Mouse (Mus musculus): ENCODE measurements around the gene Ehhadh. TPM values are rescaled to one million over a fixed set of nuclear protein-coding genes. Genes with fewer than 3 reads are reported as not detected.
"Not testable (repeated sequence)": the region's sequence is repeated elsewhere in the genome, so short reads cannot be mapped to it uniquely, and the experiment has no call there.

Gene Ehhadh
- polyA plus RNA-seq, 1 experiment from 2014 or later, result 1.8 TPM

GRCm38 (mm10) chr16:21793080-21793810 lies 5.6 kb upstream of the Ehhadh start:
- not testable (repeated sequence) for ATAC-seq (ENCODE audit: low read depth); H3K27me3 ChIP-seq; H3K9me3 ChIP-seq; H3K27ac ChIP-seq (replicated peaks); H3K36me3 ChIP-seq
- peak overlapping the region; percentile 82 for H3K9ac ChIP-seq
- peaks cover 16% of the 10 kb centered on the region for H3K4me1 ChIP-seq (replicated peaks)
- peak overlapping the region; percentile 88 for H3K4me3 ChIP-seq
- peak overlapping the region; percentile 79 for H3K4me2 ChIP-seq
- 44% methylated on average over 2 of the region's 2 CpGs for WGBS

- WGBS, result 68% methylated on average over 3 of the region's 3 CpGs
- Histone ChIP-seq H3K36me3 (no peaks in the 10 kb centered on the region), H3K4me1 (replicated peaks) (peaks cover 28% of the 10 kb centered on the region), H3K9me3 (no peaks in the 10 kb centered on the region), H3K27ac (replicated peaks) (no peak overlapping the region), H3K4me3 (no peak overlapping the region), H3K4me2 (no peak overlapping the region), H3K27me3 (no peaks in the 10 kb centered on the region), H3K9ac (no peak overlapping the region)
- no peak for ATAC-seq (ENCODE audit: low read depth)
Observed at GRCm38 (mm10) chr16:21791779-21792178, 4.2 kb upstream of the Ehhadh start.

- no peaks in the 10 kb centered on the region for H3K9me3 ChIP-seq
- no peak overlapping the region for H3K4me3 ChIP-seq
- no peaks in the 10 kb centered on the region for H3K27me3 ChIP-seq
- no peak overlapping the region for H3K4me2 ChIP-seq
- WGBS, result 17% methylated on average over 1 of the region's 1 CpGs
- no peaks in the 10 kb centered on the region for H3K36me3 ChIP-seq
- peaks cover 24% of the 10 kb centered on the region for H3K4me1 ChIP-seq (replicated peaks)
- no peak for ATAC-seq (ENCODE audit: low read depth)
- H3K27ac ChIP-seq (replicated peaks), result no peak overlapping the region
- no peak overlapping the region for H3K9ac ChIP-seq
Observed at GRCm38 (mm10) chr16:21790469-21790868, 2.9 kb upstream of the Ehhadh start.

- peaks cover 17% of the 10 kb centered on the region for H3K4me1 ChIP-seq (replicated peaks)
- no peaks in the 10 kb centered on the region for H3K36me3 ChIP-seq
- no peak overlapping the region for H3K27ac ChIP-seq (replicated peaks)
- no peak overlapping the region for H3K4me2 ChIP-seq
- no peak overlapping the region for H3K9ac ChIP-seq
- ATAC-seq (ENCODE audit: low read depth), result no peak
- no peaks in the 10 kb centered on the region for H3K9me3 ChIP-seq
- no peaks in the 10 kb centered on the region for H3K27me3 ChIP-seq
- 84% methylated on average over 2 of the region's 2 CpGs for WGBS
- H3K4me3 ChIP-seq, result no peak overlapping the region
Observed at GRCm38 (mm10) chr16:21789180-21789579, 1.6 kb upstream of the Ehhadh start.

- 48% methylated on average over 3 of the region's 3 CpGs for WGBS
Observed at GRCm38 (mm10) chr16:21788581-21788980, 974 bp upstream of the Ehhadh start.

GRCm38 (mm10) chr16:21786317-21786716 lies 1.3 kb downstream of the Ehhadh start:
- peaks cover 12% of the 10 kb centered on the region for H3K4me1 ChIP-seq (replicated peaks)
- H3K27me3 ChIP-seq, result no peaks in the 10 kb centered on the region
- no peak overlapping the region for H3K4me2 ChIP-seq
- no peak for ATAC-seq (ENCODE audit: low read depth)
- no peaks in the 10 kb centered on the region for H3K9me3 ChIP-seq
- H3K36me3 ChIP-seq, result no peaks in the 10 kb centered on the region
- no peak overlapping the region for H3K4me3 ChIP-seq
- no peak overlapping the region for H3K9ac ChIP-seq
- 91% methylated on average over 8 of the region's 8 CpGs for WGBS
- no peak overlapping the region for H3K27ac ChIP-seq (replicated peaks)

More at GRCm38 (mm10) chr16:21788581-21788980, 974 bp upstream of the Ehhadh start:
- no peaks in the 10 kb centered on the region for H3K36me3 ChIP-seq
- H3K4me3 ChIP-seq, result no peak overlapping the region
- peaks cover 15% of the 10 kb centered on the region for H3K4me1 ChIP-seq (replicated peaks)
- ATAC-seq (ENCODE audit: low read depth), result no peak
- no peak overlapping the region for H3K9ac ChIP-seq
- no peaks in the 10 kb centered on the region for H3K27me3 ChIP-seq
- no peaks in the 10 kb centered on the region for H3K9me3 ChIP-seq
- no peak overlapping the region for H3K4me2 ChIP-seq
- H3K27ac ChIP-seq (replicated peaks), result no peak overlapping the region

DNA sequence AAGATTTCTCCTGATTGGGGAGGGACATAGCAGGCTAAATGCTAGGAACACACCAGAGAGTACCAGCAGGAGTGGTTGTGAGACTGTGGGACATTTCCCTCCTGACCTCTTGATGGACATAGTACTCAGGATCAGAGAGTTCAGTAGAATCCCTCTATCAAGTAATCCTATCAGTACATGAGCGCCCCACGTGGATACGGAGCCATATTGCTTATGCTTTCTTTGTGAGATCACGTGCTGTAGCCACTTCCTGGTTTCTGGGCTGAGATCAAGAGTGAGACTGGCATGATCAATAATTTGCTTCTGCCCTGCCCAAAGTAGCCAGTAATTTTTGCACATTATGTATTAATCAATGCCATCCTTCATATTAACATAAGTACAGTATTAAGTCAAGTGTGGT lies 2.6 kb downstream of the Ehhadh start:
- ATAC-seq (ENCODE audit: low read depth), result no peak
- Histone ChIP-seq H3K27ac (replicated peaks) (no peak overlapping the region), H3K4me3 (no peak overlapping the region), H3K27me3 (no peaks in the 10 kb centered on the region), H3K4me1 (replicated peaks) (peaks cover 12% of the 10 kb centered on the region), H3K4me2 (no peak overlapping the region), H3K9ac (no peak overlapping the region), H3K36me3 (no peaks in the 10 kb centered on the region), H3K9me3 (no peaks in the 10 kb centered on the region)
- 83% methylated on average over 4 of the region's 4 CpGs for WGBS

DNA sequence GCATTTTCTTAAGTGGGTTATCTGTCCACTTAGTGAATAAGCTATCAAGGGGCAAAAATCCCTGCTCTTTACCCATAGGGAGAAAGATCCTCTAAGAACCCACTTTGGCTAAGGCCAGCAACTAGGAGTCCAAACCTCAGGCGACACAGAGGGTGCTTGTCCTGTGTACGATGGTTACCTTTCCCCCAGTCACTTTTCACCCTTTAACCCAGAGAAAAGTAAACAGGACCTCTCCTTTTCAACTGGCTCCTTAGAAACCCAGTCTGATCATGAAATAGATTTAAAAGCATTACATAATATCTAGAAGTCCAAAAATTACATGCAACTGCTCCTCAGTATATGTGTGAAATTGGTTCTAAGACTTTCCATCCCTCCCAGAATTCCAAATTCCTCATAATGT lies 4.8 kb downstream of the Ehhadh start:
- Histone ChIP-seq H3K4me3 (no peak overlapping the region), H3K4me1 (replicated peaks) (peaks cover 7% of the 10 kb centered on the region), H3K9ac (no peak overlapping the region), H3K36me3 (no peaks in the 10 kb centered on the region), H3K9me3 (no peaks in the 10 kb centered on the region), H3K27ac (replicated peaks) (no peak overlapping the region), H3K27me3 (no peaks in the 10 kb centered on the region), H3K4me2 (no peak overlapping the region)
- WGBS, result 84% methylated on average over 2 of the region's 2 CpGs
- no peak for ATAC-seq (ENCODE audit: low read depth)

- ATAC-seq (ENCODE audit: low read depth), result no peak
- H3K9ac ChIP-seq, result no peak overlapping the region
- H3K4me3 ChIP-seq, result no peak overlapping the region
- no peaks in the 10 kb centered on the region; the same call in 1 of the 2 replicates for H3K4me1 ChIP-seq (replicated peaks)
- H3K36me3 ChIP-seq, result no peaks in the 10 kb centered on the region
- no peak overlapping the region for H3K27ac ChIP-seq (replicated peaks)
- H3K4me2 ChIP-seq, result no peak overlapping the region
- no peaks in the 10 kb centered on the region for H3K27me3 ChIP-seq
- WGBS, result 78% methylated on average over 3 of the region's 3 CpGs
- H3K9me3 ChIP-seq, result no peaks in the 10 kb centered on the region
Observed at GRCm38 (mm10) chr16:21781895-21782294, 5.7 kb downstream of the Ehhadh start.

DNA sequence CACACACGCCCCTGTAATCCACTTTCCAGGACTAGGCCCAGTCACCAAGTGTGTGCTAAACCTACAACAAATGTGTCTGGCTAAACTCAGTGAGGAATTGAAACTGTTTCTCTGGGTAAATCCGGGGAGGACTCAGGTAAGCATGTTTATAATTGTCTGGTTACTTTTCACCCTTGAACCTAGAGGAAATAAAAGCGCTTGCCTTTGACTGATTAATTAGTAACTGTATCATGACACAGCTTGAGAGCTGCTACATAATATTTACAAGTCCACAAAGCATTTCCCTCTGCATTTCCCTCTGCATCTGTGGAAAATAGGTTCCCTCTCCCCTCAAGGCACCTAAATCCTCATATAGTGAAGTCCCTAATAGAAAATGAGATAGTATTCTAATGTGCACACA lies 6.3 kb downstream of the Ehhadh start:
- H3K27ac ChIP-seq (replicated peaks), result no peak overlapping the region
- no peak overlapping the region for H3K4me3 ChIP-seq
- H3K9ac ChIP-seq, result no peak overlapping the region
- WGBS, result 86% methylated on average over 3 of the region's 3 CpGs
- no peaks in the 10 kb centered on the region for H3K36me3 ChIP-seq
- no peaks in the 10 kb centered on the region for H3K9me3 ChIP-seq
- H3K4me2 ChIP-seq, result no peak overlapping the region
- ATAC-seq (ENCODE audit: low read depth), result no peak
- no peaks in the 10 kb centered on the region for H3K27me3 ChIP-seq
- H3K4me1 ChIP-seq (replicated peaks), result no peaks in the 10 kb centered on the region; the same call in 1 of the 2 replicates

- no peaks in the 10 kb centered on the region for H3K9me3 ChIP-seq
- H3K9ac ChIP-seq, result no peak overlapping the region
- H3K27me3 ChIP-seq, result no peaks in the 10 kb centered on the region
- no peak overlapping the region for H3K4me3 ChIP-seq
- 93% methylated on average over 4 of the region's 4 CpGs for WGBS
- no peaks in the 10 kb centered on the region for H3K36me3 ChIP-seq
- no peak for ATAC-seq (ENCODE audit: low read depth)
- H3K4me1 ChIP-seq (replicated peaks), result no peaks in the 10 kb centered on the region; the same call in 1 of the 2 replicates
- H3K4me2 ChIP-seq, result no peak overlapping the region
- H3K27ac ChIP-seq (replicated peaks), result no peak overlapping the region
Observed at GRCm38 (mm10) chr16:21779149-21779548, 8.5 kb downstream of the Ehhadh start.

DNA sequence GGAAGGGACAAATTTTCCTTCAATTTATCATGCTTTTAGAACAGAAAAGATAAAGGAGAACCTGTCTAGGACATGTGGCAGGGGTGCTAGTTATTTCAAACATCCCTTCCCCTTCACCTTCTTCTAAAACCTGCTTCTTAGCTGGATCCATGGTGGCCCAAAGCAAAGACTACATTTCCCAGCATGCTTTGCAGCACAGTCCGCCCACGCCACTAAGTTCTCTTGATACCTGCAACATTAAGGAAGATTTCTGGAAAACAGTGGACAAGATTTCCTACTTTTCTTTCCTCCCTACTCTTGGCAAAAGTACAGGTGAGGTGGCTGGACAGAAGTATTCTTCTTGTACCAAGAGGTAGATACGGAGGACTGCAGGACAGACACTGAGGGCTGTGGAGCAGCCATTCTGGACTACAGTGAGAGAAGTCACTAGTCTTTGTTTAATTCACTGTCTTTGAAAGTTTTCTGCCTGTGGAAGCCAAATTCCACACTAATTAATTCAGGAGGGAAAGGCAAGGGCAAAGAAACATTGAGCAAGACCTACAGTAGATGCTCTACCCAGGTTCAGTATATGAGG lies 9.2 kb downstream of the Ehhadh start:
- Histone ChIP-seq H3K4me1 (replicated peaks) (no peaks in the 10 kb centered on the region; the same call in 1 of the 2 replicates), H3K36me3 (no peaks in the 10 kb centered on the region), H3K27ac (replicated peaks) (no peak overlapping the region), H3K4me3 (peak overlapping the region; percentile 25; the same call in 1 of the 2 replicates), H3K9ac (0 out of 2 replicates have a peak overlapping the region, but pooled peaks have one; percentile 12), H3K27me3 (no peaks in the 10 kb centered on the region), H3K4me2 (peak overlapping the region; percentile 37; the same call in 1 of the 2 replicates), H3K9me3 (no peaks in the 10 kb centered on the region)
- WGBS, result 38% methylated on average over 3 of the region's 3 CpGs
- no peak for ATAC-seq (ENCODE audit: low read depth)
